Mouse (Mus musculus) hindbrain, postnatal 0 days (tissue): ENCODE measurements around the gene March10. TPM values are rescaled to one million over a fixed set of nuclear protein-coding genes. Genes with fewer than 3 reads are reported as not detected.
A peak's percentile ranks its signal among the peaks of the same experiment; 100 is the strongest.

Experiments
- ATAC-seq: fragments of 200-750 bp; cut with Nextera tagmentation; 2 replicates; pipeline ENCODE4 v1.8.0; 2017; ENCODE audit warnings: mild to moderate bottlenecking, moderate TSS enrichment, moderate library complexity
- DNase-seq: peaks from one replicate; pipeline ENCODE4 v3.0.0-alpha.2; 2015; ENCODE audit warnings: low spot score
- H3K27ac ChIP-seq: fragments of 300-500 bp; sonication (generic); 2 replicates; pipeline ENCODE4 v1.5.1; 2014; ENCODE audit warnings: mild to moderate bottlenecking
- H3K27me3 ChIP-seq: fragments of 300-500 bp; sonication (generic); 2 replicates; pipeline ENCODE4 v1.6.1; 2014; ENCODE audit warnings: low read length, mixed read lengths; ENCODE audit not compliant: insufficient read depth
- H3K36me3 ChIP-seq: fragments of 300-500 bp; sonication (generic); 2 replicates; pipeline ENCODE4 v1.6.1; 2014; ENCODE audit warnings: low read length, mixed read lengths; ENCODE audit not compliant: insufficient read depth
- H3K4me1 ChIP-seq: fragments of 300-500 bp; sonication (generic); 2 replicates; pipeline ENCODE4 v1.6.1; 2014; ENCODE audit warnings: antibody characterized with exemption, low read length, mixed read lengths; ENCODE audit not compliant: insufficient read depth
- H3K4me2 ChIP-seq: fragments of 300-500 bp; sonication (generic); 2 replicates; pipeline ENCODE4 v1.6.1; 2014; ENCODE audit warnings: low read depth, mild to moderate bottlenecking, low read length, moderate library complexity, mixed read lengths
- H3K4me3 ChIP-seq: fragments of 300-500 bp; sonication (generic); 2 replicates; pipeline ENCODE4 v1.5.1; 2014; ENCODE audit warnings: low read length
- H3K9ac ChIP-seq: fragments of 300-500 bp; sonication (generic); replicated peaks from 2 replicates; pipeline ENCODE4 v1.6.1; 2014; ENCODE audit warnings: mild to moderate bottlenecking, low read length, moderate library complexity, mixed read lengths
- H3K9me3 ChIP-seq: fragments of 300-500 bp; sonication (generic); 2 replicates; pipeline ENCODE4 v1.6.1; 2016; ENCODE audit warnings: low read length, mixed read lengths
- CTCF ChIP-seq: IDR thresholded peaks from 2 replicates; pipeline ENCODE4 v1.5.1; 2016; ENCODE audit warnings: antibody characterized with exemption, control low read depth, low read depth
- WGBS: fragments of 180-500 bp; shearing (Covaris S2); extraction: QIAGEN DNeasy Blood & Tissue Kit; methylation state at CpG from one replicate; pipeline ENCODE4 v1.1.7; 2014; 5-methylcytosine and 5-hydroxymethylcytosine counted together
- polyA plus RNA-seq: library from polyadenylated mRNA; unstranded; fragments of >200 nt; fragmentation: Nextera tagmentation; extraction: Ambion mirVana; gene quantifications from 2 replicates; pipeline ENCODE4 v1.2.1, GENCODE M21; 2015
- total RNA-seq: library from RNA; depleted of rRNA; stranded (reverse); fragments of >200 nt; gene quantifications from 2 replicates; pipeline ENCODE4 v1.2.3, GENCODE M21; 2014

Gene March10
- total and polyA plus RNA-seq, 2 experiments from 2014 or later: 0.52 to 0.58 TPM

DNA sequence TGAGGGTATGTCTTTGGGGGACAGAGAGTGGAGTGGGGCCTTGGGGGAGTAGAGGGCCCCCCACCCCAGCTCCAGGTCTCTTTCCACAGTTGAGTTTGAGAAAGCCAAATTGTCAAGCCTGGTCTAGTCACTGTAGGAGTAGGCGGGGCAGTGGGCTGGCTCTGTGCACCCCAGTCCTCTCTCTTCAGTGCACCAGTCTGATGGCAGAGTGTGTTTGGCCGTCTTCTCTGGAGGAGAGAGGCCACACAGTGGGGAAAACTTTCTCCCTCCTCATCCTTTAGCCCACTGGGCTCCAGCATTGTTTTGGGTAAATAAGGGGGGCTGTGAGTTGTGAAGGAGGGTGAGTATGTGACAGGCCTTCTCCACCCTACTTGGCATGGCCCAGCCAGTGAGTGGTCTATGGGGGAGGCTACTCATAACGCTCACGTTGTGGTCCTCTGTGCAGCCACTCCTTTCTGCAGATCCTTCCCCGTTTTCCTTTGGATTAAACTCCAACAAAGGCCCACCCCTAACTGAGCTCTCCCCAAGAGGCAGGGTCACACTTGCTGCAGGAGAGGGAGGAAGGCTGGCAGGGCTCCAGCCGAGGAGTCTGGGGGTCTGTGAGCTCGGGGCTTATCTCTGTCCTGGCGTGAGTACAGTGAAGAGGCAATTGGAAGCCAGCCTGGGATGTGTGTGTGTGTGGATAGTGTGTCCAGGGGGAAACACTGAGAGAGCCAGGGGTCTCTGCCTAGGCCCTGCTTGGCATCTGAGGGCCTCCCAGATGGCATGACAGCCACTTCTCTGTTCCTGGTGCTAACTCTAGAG lies 122.5 kb downstream of the March10 start:
- H3K4me3 ChIP-seq: no peak overlapping the region
- no peak overlapping the region for H3K4me2 ChIP-seq
- TF ChIP-seq CTCF: no peak
- H3K27me3 ChIP-seq: no peaks in the 10 kb centered on the region
- ATAC-seq (peak; percentile 27; the same call in 1 of the 2 replicates), DNase-seq (peak; percentile 28)
- peak overlapping the region; percentile 11; the same call in 1 of the 2 replicates for H3K27ac ChIP-seq
- 41% methylated on average over 8 of the region's 8 CpGs for WGBS
- no peak overlapping the region for H3K9ac ChIP-seq
- no peaks in the 10 kb centered on the region for H3K36me3 ChIP-seq
- peaks cover 6% of the 10 kb centered on the region for H3K4me1 ChIP-seq
- H3K9me3 ChIP-seq: no peaks in the 10 kb centered on the region

DNA sequence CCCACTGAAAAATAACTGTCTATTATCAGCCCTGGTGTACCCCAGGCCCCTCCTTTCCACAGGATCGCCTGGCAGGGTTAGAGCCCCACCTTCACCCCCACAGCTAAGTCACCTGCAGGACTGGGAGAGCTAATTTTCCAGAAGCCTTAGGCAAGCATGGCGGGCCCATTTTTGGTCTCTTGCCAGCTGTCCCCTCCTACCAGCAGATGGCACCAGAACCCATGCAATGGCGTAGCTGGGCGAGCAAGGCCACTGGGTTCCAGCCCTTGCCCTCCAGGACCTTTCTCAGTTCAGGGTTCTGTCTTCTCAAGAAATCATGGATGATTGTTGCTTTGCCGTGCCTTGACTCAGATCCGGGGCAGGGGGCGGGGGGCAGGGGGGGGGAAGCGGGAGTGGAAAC lies 124.1 kb downstream of the March10 start:
- H3K27me3 ChIP-seq: no peaks in the 10 kb centered on the region
- no peak overlapping the region for H3K27ac ChIP-seq
- no peaks in the 10 kb centered on the region for H3K4me1 ChIP-seq
- H3K9ac ChIP-seq: no peak overlapping the region
- peak; percentile 87 for TF ChIP-seq CTCF
- no peak overlapping the region for H3K4me3 ChIP-seq
- WGBS: 53% methylated on average over 8 of the region's 8 CpGs
- peak; percentile 24; the same call in 1 of the 2 replicates for ATAC-seq
- no peak overlapping the region for H3K4me2 ChIP-seq
- no peaks in the 10 kb centered on the region for H3K9me3 ChIP-seq
- no peaks in the 10 kb centered on the region for H3K36me3 ChIP-seq
- peak; percentile 91 for DNase-seq

DNA sequence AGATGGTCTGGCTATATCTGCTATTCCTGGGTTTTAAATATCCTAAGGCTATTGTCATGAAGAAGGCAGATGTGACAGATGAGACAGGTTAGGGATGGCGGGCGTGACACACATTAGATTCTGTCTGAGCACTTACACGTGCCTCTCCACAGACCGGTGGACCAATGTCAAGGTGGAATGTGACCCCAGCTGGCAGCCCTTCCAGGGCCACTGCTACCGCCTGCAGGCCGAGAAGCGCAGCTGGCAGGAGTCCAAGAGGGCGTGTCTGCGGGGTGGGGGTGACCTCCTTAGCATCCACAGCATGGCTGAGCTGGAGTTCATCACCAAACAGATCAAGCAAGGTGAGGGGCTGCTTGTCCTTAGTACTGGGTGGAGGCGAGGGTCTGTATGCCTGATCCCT lies 124.8 kb downstream of the March10 start:
- no peak overlapping the region for H3K27ac ChIP-seq
- no peaks in the 10 kb centered on the region for H3K27me3 ChIP-seq
- H3K4me2 ChIP-seq: no peak overlapping the region
- WGBS: 35% methylated on average over 10 of the region's 10 CpGs
- H3K4me1 ChIP-seq: no peaks in the 10 kb centered on the region
- TF ChIP-seq CTCF: no peak; the same call in 1 of the 2 replicates
- peak; percentile 41 for DNase-seq
- no peak overlapping the region for H3K4me3 ChIP-seq
- H3K9ac ChIP-seq: no peak overlapping the region
- no peaks in the 10 kb centered on the region for H3K9me3 ChIP-seq
- H3K36me3 ChIP-seq: no peaks in the 10 kb centered on the region
- no peak for ATAC-seq

- H3K27ac ChIP-seq: no peak overlapping the region
- H3K9ac ChIP-seq: no peak overlapping the region
- H3K9me3 ChIP-seq: no peaks in the 10 kb centered on the region
- no peaks in the 10 kb centered on the region for H3K27me3 ChIP-seq
- no peak for TF ChIP-seq CTCF
- DNase-seq (no peak), ATAC-seq (no peak)
- WGBS: 86% methylated on average over 3 of the region's 3 CpGs
- H3K4me2 ChIP-seq: no peak overlapping the region
- H3K4me3 ChIP-seq: no peak overlapping the region
- no peaks in the 10 kb centered on the region for H3K36me3 ChIP-seq
- no peaks in the 10 kb centered on the region for H3K4me1 ChIP-seq
Measured at GRCm38 (mm10) chr11:105331129-105331528, 125.4 kb downstream of the March10 start.

DNA sequence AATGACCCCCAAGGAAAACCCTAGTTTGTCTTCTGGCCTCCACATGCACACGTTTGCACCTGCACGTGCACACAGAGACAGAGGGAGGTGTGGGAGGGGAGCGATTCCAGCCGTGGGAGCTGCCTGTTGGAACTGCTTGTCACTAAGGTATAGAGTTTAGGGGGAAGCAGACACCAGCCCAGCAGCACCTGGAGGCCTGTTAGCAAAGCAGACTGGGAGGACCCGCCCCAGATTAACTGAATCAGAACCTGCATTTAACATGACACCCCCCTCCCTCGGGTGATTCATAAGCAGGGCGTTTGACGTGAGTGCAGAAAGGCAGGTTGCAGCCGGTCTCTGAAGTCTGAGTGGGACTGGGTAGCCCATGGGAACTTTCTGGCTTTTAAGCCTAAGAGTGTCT lies 126.6 kb downstream of the March10 start:
- ATAC-seq (no peak), DNase-seq (no peak)
- Histone ChIP-seq H3K36me3 (no peaks in the 10 kb centered on the region), H3K4me2 (no peak overlapping the region), H3K4me3 (no peak overlapping the region), H3K4me1 (no peaks in the 10 kb centered on the region), H3K9ac (no peak overlapping the region), H3K27ac (no peak overlapping the region), H3K9me3 (no peaks in the 10 kb centered on the region), H3K27me3 (no peaks in the 10 kb centered on the region)
- 76% methylated on average over 9 of the region's 9 CpGs for WGBS
- TF ChIP-seq CTCF: no peak

GRCm38 (mm10) chr11:105327101-105327500 lies 129.4 kb downstream of the March10 start:
- Histone ChIP-seq H3K9ac (no peak overlapping the region), H3K27me3 (no peaks in the 10 kb centered on the region), H3K27ac (no peak overlapping the region), H3K4me1 (no peaks in the 10 kb centered on the region), H3K36me3 (no peaks in the 10 kb centered on the region), H3K4me3 (no peak overlapping the region), H3K9me3 (no peaks in the 10 kb centered on the region), H3K4me2 (no peak overlapping the region)
- ATAC-seq (no peak), DNase-seq (no peak)
- 81% methylated on average over 3 of the region's 3 CpGs for WGBS
- TF ChIP-seq CTCF: no peak

GRCm38 (mm10) chr11:105323530-105323929 lies 133.0 kb downstream of the March10 start:
- Histone ChIP-seq H3K9me3 (no peaks in the 10 kb centered on the region), H3K4me2 (no peak overlapping the region), H3K9ac (no peak overlapping the region), H3K36me3 (no peaks in the 10 kb centered on the region), H3K27ac (no peak overlapping the region), H3K27me3 (no peaks in the 10 kb centered on the region), H3K4me3 (no peak overlapping the region), H3K4me1 (no peaks in the 10 kb centered on the region)
- no peak for ATAC-seq
- no peak for TF ChIP-seq CTCF
- WGBS: 83% methylated on average over 5 of the region's 5 CpGs
- DNase-seq: no peak
